Mouse (Mus musculus): ENCODE results near the gene Sppl3.
"Not testable (repeated sequence)": the region's sequence is repeated elsewhere in the genome, so short reads cannot be mapped to it uniquely, and the experiment has no call there.

- not testable (repeated sequence) for TF ChIP-seq POLR2A (IDR thresholded peaks at IDR 0.05; ENCODE audit: insufficient read depth, low read length); CTCF (IDR thresholded peaks at IDR 0.05; ENCODE audit: low read depth, low read length); EP300 (IDR thresholded peaks at IDR 0.05; ENCODE audit: insufficient read depth, low read depth, low read length)
Observed at GRCm38 (mm10) chr5:115073306-115073705, 62.4 kb downstream of the Sppl3 start.

Measured in ES-Bruce4 (cell line).